Mouse (Mus musculus) large intestine, adult 2 months (tissue): ENCODE measurements around the gene Epha5. TPM values are rescaled to one million over a fixed set of nuclear protein-coding genes. Genes with fewer than 3 reads are reported as not detected.

Source experiments
- DNase-seq: peaks from one replicate; pipeline ENCODE4 v3.0.0-alpha.2; 2012; ENCODE audit warnings: low read depth, low spot score
- WGBS: fragments of 180-500 bp; shearing (Covaris S2); methylation state at CpG from one replicate; pipeline ENCODE4 v1.1.7; 2018; 5-methylcytosine and 5-hydroxymethylcytosine counted together
- polyA plus RNA-seq: library from polyadenylated mRNA; depleted of rRNA; stranded (reverse); fragments of >200 nt; gene quantifications from 2 replicates; pipeline ENCODE4 v1.2.3, GENCODE M21; 2012

Gene Epha5
- polyA plus RNA-seq, 1 experiment: 0.06 TPM

- 37% methylated on average over 8 of the region's 8 CpGs for WGBS
- DNase-seq: no peak
Measured at GRCm38 (mm10) chr5:84318814-84319340, 98.3 kb downstream of the Epha5 start.

GRCm38 (mm10) chr5:84317839-84318238, 99.3 kb downstream of the Epha5 start:
- 76% methylated on average over 4 of the region's 4 CpGs for WGBS
- DNase-seq: no peak

GRCm38 (mm10) chr5:84313619-84314018, 103.6 kb downstream of the Epha5 start:
- 81% methylated on average over 4 of the region's 4 CpGs for WGBS
- no peak for DNase-seq

- WGBS: 53% methylated on average over 8 of the region's 8 CpGs
- no peak for DNase-seq
Measured at GRCm38 (mm10) chr5:84298878-84299736, 118.1 kb downstream of the Epha5 start.

- DNase-seq: no peak
- WGBS: 49% methylated on average over 3 of the region's 3 CpGs
Measured at GRCm38 (mm10) chr5:84289429-84289977, 127.7 kb downstream of the Epha5 start.

GRCm38 (mm10) chr5:84281290-84282017, 135.7 kb downstream of the Epha5 start:
- DNase-seq: no peak
- 89% methylated on average over 22 of the region's 22 CpGs for WGBS

- DNase-seq: no peak
- WGBS: 92% methylated on average over 1 of the region's 1 CpGs
Measured at GRCm38 (mm10) chr5:84276996-84277395, 140.2 kb downstream of the Epha5 start.

- 62% methylated on average over 4 of the region's 4 CpGs for WGBS
- no peak for DNase-seq
Measured at GRCm38 (mm10) chr5:84265407-84265806, 151.8 kb downstream of the Epha5 start.

- WGBS: 53% methylated on average over 6 of the region's 6 CpGs
- DNase-seq: no peak
Measured at GRCm38 (mm10) chr5:84263999-84264398, 153.2 kb downstream of the Epha5 start.

- no peak for DNase-seq
Measured at GRCm38 (mm10) chr5:84229971-84230370, 187.2 kb downstream of the Epha5 start.

- no peak for DNase-seq
- 75% methylated on average over 2 of the region's 2 CpGs for WGBS
Measured at GRCm38 (mm10) chr5:84208609-84209008, 208.6 kb downstream of the Epha5 start.

GRCm38 (mm10) chr5:84193348-84193747, 223.8 kb downstream of the Epha5 start:
- 36% methylated on average over 3 of the region's 3 CpGs for WGBS
- DNase-seq: no peak

GRCm38 (mm10) chr5:84184189-84184588, 233.0 kb downstream of the Epha5 start:
- no peak for DNase-seq
- 86% methylated on average over 8 of the region's 8 CpGs for WGBS

- WGBS: 30% methylated on average over 2 of the region's 2 CpGs
- no peak for DNase-seq
Measured at GRCm38 (mm10) chr5:84153095-84153494, 264.1 kb downstream of the Epha5 start.

- WGBS: 31% methylated on average over 4 of the region's 4 CpGs
- DNase-seq: no peak
Measured at GRCm38 (mm10) chr5:84142138-84142537, 275.0 kb downstream of the Epha5 start.

- no peak for DNase-seq
- 66% methylated on average over 11 of the region's 11 CpGs for WGBS
Measured at GRCm38 (mm10) chr5:84095947-84096346, 321.2 kb downstream of the Epha5 start.

GRCm38 (mm10) chr5:84081321-84081720, 335.9 kb downstream of the Epha5 start:
- WGBS: 62% methylated on average over 6 of the region's 6 CpGs
- no peak for DNase-seq

GRCm38 (mm10) chr5:84070976-84071375, 346.2 kb downstream of the Epha5 start:
- DNase-seq: no peak
- WGBS: 88% methylated on average over 7 of the region's 7 CpGs

GRCm38 (mm10) chr5:84053880-84054279, 363.3 kb downstream of the Epha5 start:
- DNase-seq: no peak
- WGBS: 79% methylated on average over 2 of the region's 2 CpGs

GRCm38 (mm10) chr5:84037250-84037963, 379.8 kb downstream of the Epha5 start:
- DNase-seq: no peak
- 84% methylated on average over 1 of the region's 1 CpGs for WGBS
